Mouse (Mus musculus): ENCODE results near the gene Rgl2.

DNA sequence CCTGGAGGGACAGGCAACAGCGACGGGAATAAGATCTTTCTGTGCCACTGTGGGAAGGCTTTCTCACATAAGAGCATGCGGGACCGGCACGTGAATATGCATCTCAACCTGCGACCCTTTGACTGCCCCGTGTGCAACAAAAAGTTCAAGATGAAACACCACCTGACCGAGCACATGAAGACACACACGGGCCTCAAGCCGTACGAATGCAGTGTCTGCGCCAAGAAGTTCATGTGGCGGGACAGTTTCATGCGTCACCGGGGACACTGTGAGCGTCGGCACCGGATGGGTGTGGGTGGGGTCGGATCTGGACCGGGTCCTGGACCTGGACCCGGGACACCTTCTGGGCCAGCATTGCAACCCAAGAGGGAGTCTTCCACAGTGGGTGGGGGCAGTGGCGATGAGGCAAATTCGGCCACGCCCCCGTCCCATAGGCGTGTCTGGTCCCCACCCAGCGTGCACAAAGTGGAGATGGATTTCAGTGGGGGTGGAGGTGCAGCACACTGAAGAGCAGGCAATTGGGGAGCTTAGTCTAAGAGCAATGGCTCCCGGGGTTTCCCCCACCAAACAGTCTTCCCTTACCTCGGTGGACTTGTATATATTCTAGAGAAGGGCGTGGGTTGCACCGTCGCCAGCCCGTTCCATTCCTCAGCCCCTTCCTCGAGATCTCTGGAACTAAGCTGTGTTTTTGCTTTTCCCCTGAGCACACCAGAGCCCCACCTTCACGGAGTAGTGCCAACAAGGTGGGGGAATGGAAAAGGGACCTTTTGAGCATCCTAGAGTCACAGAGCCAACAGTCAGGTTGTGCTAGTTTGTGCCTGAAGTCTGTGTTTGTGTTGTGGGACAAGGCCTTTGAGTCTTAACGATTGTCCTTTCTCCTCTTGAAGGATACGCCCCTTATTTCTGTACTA, 10.8 kb upstream of the Rgl2 start:
- TF ChIP-seq CTCF (IDR thresholded peaks at IDR 0.05; ENCODE audit: borderline replicate concordance, extremely low read depth, insufficient read depth, insufficient read length) (no peak), POLR2A (IDR thresholded peaks at IDR 0.05; ENCODE audit: borderline replicate concordance, extremely low read depth, insufficient read depth, insufficient read length, poor library complexity, severe bottlenecking) (no peak)

All from brain, embryonic 14.5 days (tissue).